Mouse (Mus musculus): Measurements from ENCODE around the gene H2-M10.4. TPM values are rescaled to one million over a fixed set of nuclear protein-coding genes. Genes with fewer than 3 reads are reported as not detected.

The H2-M10.4 gene
- total RNA-seq (2023): not detected in 2 replicates

DNA sequence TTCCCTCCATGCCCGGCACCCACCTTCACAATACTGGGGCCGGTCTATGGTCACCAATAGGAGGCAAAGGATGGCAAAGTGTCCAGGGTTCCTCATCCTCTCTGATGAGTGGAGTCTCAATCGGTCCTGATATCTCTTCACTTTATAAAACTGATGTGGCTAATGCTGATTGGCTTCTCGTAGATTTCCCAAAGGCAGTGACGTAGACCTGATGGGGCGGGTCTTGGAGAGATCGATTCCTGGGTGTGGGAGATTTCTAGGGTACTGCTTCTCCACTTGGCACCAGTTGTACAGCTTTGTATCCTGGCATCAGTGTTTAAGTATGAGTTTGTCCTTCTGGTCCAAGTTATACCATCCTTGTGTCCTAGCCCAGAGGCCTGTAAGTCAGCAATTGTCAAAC lies at the start of gene H2-M10.4:
H2-M10.4 (minus strand) TSS at position 101 of the 400 bp plus-strand sequence.

Other genes starting within 250 kb of the H2-M10.4 start
- gene Rpp21, start 204.3 kb downstream of the H2-M10.4 start, total RNA-seq (2023): 28.8 and 46.8 TPM in 2 replicates
- gene Trim39, start 190.1 kb downstream of the H2-M10.4 start, total RNA-seq (2023): 49.7 and 70.0 TPM in 2 replicates
- gene H2-M10.2, start 175.8 kb downstream of the H2-M10.4 start, total RNA-seq (2023): not detected in 2 replicates
- gene H2-M10.1, start 136.2 kb downstream of the H2-M10.4 start, total RNA-seq (2023): not detected in 2 replicates
- gene H2-M10.3, start 93.9 kb downstream of the H2-M10.4 start, total RNA-seq (2023): not detected in 2 replicates
- not detected in 2 replicates for gene H2-M11, start 84.7 kb upstream of the H2-M10.4 start, total RNA-seq (2023)
- not detected in 2 replicates for gene H2-M9, start 180.3 kb upstream of the H2-M10.4 start, total RNA-seq (2023)
- not detected in 2 replicates for gene H2-M1, start 209.9 kb upstream of the H2-M10.4 start, total RNA-seq (2023)